Mouse (Mus musculus) megakaryocyte, embryonic 14.5 days (primary cell): Measurements from ENCODE around the gene Fbxw8. TPM values are rescaled to one million over a fixed set of nuclear protein-coding genes. Genes with fewer than 3 reads are reported as not detected.

Experiments used
- H3K27me3 ChIP-seq: replicated peaks from 2 replicates; pipeline ENCODE3; 2012; ENCODE audit warnings: inconsistent platforms
- H3K36me3 ChIP-seq: replicated peaks from 2 replicates; pipeline ENCODE3; 2012; ENCODE audit warnings: low read length, inconsistent platforms, mixed read lengths
- H3K4me1 ChIP-seq: 2 replicates; pipeline ENCODE4 v1.6.1; 2012; ENCODE audit warnings: inconsistent platforms
- H3K4me3 ChIP-seq: replicated peaks from 2 replicates; pipeline ENCODE3; 2012; ENCODE audit warnings: moderate library complexity, mild to moderate bottlenecking, inconsistent platforms
- H3K9me3 ChIP-seq: 2 replicates; pipeline ENCODE4 v1.6.1; 2012; ENCODE audit warnings: inconsistent platforms
- FLI1 ChIP-seq: IDR thresholded peaks from 2 replicates; pipeline ENCODE4 v1.6.1; 2012; ENCODE audit warnings: low read length, inconsistent platforms, mixed read lengths
- GATA1 ChIP-seq: IDR thresholded peaks from 3 replicates; pipeline ENCODE4 v1.6.1; 2012; ENCODE audit warnings: mixed read lengths, low read length, inconsistent platforms, borderline replicate concordance
- polyA plus RNA-seq: library from polyadenylated mRNA; stranded (reverse); fragments of >175 nt; gene quantifications from 2 replicates; pipeline ENCODE4 v1.2.3, GENCODE M21; 2012; ENCODE audit warnings: low replicate concordance; ENCODE audit not compliant: insufficient read depth

Fbxw8 gene
- polyA plus RNA-seq, 1 experiment = 22.8 TPM

DNA sequence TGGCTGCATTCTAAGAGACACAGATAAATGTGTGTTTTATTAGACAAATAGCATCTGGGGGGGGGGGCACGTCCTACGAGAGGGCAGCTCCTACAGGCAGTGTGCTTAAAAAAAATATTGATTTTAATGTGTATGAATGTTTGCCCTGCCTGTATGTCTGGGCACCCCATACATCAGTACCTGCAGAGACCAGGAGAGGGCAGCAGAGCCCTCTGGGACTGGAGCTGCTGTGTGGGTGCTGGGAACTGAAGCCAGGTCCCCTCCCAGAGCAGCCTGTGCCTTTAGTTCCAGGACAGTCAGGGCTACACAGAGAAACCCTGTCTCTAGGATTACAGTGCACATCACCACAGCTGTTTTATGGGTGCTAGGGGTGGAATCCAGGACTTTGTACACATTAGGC is 19.9 kb upstream of the Fbxw8 start:
- TF ChIP-seq GATA1 (no peak), FLI1 (no peak)
- Histone ChIP-seq H3K4me1 (peaks cover 38% of the 10 kb centered on the region), H3K4me3 (no peak overlapping the region), H3K27me3 (peaks cover 89% of the 10 kb centered on the region), H3K9me3 (peaks cover 13% of the 10 kb centered on the region), H3K36me3 (no peaks in the 10 kb centered on the region)

DNA sequence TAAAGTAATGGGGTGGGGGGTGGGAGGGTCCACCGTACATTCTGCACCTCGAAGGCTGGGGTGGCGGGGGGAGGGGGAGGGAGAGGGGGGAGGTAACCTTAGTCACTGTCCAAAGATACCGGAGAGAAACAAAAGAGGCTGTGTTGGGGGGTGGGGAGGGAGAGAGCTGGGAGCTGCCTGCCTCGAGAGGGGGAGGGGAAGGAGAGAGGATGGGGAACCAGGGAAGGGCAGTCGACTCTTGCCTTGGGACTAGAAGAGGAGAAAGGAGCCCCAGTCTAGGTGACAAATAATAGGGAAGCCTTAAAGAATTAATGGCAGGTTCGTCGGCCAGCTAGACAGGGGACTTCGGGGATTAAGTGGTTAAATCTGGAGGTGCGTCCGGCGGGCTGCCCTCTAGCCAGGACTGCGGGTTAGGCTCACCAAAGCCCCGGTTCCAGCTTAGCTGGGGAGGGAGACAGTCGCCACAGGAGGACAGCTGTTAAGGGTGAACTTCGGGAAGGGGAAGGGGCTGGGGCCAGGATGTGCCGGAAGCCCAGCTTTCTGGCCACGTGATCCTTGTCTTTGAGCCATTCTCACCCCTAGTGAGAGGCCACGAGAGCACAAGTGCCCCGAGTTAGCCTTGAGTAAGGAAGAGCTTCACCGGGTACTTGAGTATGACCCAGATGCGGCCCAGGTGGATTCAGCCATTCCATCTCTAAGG is 19.2 kb upstream of the Fbxw8 start:
- Histone ChIP-seq H3K4me1 (peaks cover 45% of the 10 kb centered on the region), H3K4me3 (no peak overlapping the region), H3K27me3 (peaks cover 91% of the 10 kb centered on the region), H3K9me3 (peaks cover 13% of the 10 kb centered on the region), H3K36me3 (no peaks in the 10 kb centered on the region)
- TF ChIP-seq FLI1 = no peak
- TF ChIP-seq GATA1 = no peak

DNA sequence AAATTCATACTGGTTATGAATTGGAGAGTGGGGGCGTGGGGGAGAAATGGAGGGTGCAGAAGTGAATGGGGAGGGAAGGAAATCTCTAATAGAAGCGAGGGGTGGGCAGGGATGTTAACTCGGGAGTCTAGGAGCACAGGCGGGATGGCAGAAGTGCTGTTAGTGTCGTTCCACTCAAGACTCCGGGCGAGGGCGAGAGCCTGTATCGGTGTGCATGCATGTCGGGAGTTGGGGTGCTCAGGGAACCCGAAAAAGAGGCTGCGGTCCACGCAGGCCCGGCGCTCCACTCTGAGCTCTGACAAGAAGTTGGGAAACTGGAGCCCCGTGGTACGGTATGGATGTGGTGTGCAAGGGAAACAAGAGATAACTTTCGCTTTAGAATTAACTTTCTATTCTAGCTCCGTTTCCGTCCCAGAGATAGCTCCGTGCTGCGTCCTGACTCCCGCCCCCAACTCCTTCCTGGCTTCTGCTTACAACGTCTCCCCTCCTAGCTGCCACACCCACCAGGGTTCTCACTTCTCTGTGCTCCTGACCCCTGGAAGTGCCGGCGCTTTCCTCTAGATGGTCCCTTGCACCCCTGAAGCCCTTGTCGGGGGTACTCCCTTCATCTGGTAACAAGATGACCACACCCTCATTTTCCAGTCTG is 16.9 kb upstream of the Fbxw8 start:
- peaks cover 16% of the 10 kb centered on the region for H3K9me3 ChIP-seq
- TF ChIP-seq GATA1 = no peak
- no peak for TF ChIP-seq FLI1
- no peaks in the 10 kb centered on the region for H3K36me3 ChIP-seq
- H3K4me3 ChIP-seq = peak overlapping the region; percentile 91
- H3K4me1 ChIP-seq = peaks cover 50% of the 10 kb centered on the region
- peaks cover 93% of the 10 kb centered on the region for H3K27me3 ChIP-seq

DNA sequence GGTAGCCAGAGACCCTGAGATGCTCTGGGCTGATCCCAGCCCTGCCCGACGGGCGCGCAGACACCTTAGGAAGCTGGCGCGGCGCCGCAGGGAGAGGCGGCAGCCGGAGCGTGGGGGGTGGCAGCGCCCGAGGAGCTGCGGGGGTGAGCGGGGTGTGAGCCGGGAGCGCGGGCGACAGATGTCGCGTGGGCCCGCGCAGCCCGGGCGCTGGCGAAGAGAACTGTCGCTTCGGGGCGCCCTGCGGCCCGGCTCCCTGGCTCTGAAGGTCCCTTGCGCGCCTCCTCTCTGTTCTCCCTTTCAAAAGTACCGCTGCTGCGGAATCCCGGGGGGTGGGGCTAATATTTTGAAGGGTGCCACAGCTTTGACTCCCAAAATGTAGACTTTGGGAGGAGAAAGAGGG is 16.4 kb upstream of the Fbxw8 start:
- Histone ChIP-seq H3K36me3 (no peaks in the 10 kb centered on the region), H3K27me3 (peaks cover 92% of the 10 kb centered on the region), H3K9me3 (peaks cover 16% of the 10 kb centered on the region), H3K4me3 (peak overlapping the region; percentile 91), H3K4me1 (peaks cover 50% of the 10 kb centered on the region)
- TF ChIP-seq FLI1 (no peak), GATA1 (no peak)

DNA sequence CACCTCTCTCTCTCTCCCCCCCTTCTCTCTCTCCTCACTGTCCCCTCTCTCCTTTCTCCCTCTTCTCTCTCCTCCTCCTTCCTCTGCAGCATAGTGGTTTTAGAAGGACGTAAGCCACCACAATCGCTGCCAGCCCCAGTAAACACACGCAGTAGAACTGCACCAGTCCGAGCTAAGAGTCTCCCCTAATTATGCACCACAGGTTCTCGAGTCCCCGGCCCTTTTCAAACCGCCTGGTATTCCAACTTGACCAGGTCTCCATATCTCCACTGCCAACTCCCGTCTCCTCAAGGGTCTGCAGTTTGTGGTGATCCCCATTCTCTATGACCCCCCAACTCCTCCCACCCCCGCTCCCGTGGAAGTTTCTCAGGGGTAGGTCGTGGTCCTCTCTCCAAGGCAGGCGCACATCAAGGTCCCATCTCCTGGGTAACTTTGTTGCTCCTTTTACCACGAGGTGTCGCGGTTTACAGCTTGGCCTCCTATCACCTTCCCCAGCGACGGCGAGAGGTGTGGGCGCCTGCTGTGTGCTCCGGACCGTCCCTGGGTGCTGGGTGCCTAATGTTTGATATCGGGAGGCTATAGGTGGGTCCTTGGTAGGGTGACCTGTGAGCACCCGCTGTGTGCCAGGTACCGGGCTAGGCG is 15.7 kb upstream of the Fbxw8 start:
- H3K9me3 ChIP-seq = peaks cover 19% of the 10 kb centered on the region
- peak overlapping the region; percentile 91 for H3K4me3 ChIP-seq
- no peak for TF ChIP-seq FLI1
- no peak for TF ChIP-seq GATA1
- H3K4me1 ChIP-seq = peaks cover 50% of the 10 kb centered on the region
- no peaks in the 10 kb centered on the region for H3K36me3 ChIP-seq
- peaks cover 93% of the 10 kb centered on the region for H3K27me3 ChIP-seq

DNA sequence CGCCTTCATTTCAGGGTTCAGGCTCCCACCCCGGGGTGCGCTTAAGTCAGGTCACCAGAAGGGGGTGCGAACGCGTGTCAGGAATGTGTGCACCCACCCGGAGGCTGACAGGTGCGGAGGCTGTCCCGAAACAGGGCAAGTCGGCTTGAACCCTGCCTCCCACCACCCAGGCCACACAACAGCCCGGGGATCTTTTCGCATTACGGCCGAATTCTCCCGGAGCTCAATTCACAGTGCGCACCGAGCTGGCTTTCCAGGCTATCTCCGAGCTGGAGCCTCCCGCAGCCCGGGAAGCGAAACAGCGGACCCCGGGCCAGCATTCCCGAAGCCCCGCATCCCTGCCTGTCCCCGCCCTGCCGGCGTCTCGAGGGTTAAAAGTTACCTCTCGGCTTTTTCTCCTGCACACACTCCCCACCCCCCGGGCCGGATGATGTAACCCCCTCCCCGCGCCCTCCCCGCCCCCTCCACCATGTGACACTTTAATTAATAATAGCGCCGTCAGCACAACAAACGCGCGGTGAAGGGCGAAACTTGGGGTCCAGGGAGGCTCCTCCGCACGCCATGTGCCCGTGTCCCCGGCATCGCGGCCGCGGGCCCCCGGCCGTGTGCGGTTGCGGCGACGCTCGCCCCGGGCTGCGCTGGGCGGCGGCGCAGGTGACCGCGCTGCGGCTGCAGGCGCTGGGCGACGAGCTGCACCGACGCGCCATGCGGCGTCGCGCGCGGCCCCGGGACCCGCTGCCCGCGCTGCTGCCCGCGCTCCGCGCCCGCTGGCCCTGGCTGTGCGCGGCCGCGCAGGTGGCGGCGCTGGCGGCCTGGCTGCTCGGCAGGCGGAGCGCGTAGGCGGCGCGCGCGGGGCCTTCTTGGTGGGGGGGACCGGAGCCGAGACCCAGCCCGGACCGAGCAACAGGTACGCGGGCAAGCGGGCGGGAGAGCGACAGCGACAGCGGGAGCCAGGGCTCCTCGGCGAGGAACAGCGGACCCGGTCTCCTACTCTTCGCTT is 14.3 kb upstream of the Fbxw8 start:
- Histone ChIP-seq H3K27me3 (peaks cover 91% of the 10 kb centered on the region), H3K4me1 (peaks cover 48% of the 10 kb centered on the region), H3K4me3 (peak overlapping the region; percentile 89), H3K9me3 (peaks cover 8% of the 10 kb centered on the region), H3K36me3 (no peaks in the 10 kb centered on the region)
- TF ChIP-seq GATA1 (no peak), FLI1 (no peak)

DNA sequence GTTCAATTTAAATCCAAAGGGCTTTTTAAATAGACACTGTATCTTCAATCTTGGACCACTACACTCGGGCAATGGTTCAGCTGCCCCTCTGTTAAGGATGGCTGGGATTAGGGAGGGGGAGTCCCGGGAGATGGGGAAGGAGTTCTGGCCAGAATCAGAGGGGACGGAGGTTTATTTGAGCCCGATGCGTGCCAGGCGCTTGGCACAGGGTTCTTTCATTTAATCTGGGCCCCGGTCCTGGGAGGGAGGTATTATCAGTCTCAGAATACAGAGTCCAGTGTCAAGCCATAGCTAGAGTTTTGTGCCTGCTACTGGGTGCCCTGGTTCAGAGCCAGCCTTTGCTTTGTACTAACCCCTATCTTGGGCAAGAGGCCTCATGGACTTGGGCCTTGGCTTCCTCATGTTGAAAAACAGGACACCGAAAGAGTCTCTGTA is 12.3 kb upstream of the Fbxw8 start:
- Histone ChIP-seq H3K4me3 (no peak overlapping the region), H3K27me3 (peaks cover 88% of the 10 kb centered on the region), H3K9me3 (peaks cover 6% of the 10 kb centered on the region; the same call in 1 of the 2 replicates), H3K36me3 (no peaks in the 10 kb centered on the region), H3K4me1 (peaks cover 34% of the 10 kb centered on the region)
- no peak for TF ChIP-seq FLI1
- TF ChIP-seq GATA1 = no peak

DNA sequence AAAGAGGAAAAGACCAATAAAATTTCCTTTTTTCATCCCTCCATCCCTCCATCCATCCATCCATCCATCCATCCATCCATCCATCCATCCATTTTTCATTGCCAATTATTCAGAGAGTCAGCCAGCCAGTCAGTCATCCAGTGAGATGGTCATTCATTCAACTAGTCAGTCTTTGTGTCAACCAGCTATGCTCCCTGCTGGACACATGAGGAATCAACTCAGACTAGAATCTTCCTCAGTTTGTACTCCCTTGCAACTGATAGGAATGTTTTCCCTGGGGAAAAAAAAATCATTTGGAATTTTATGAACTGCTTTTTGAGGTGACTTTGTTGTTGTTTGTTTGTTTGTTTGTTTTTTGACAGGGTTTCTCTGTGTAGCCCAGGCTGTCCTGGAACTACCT is 10.2 kb upstream of the Fbxw8 start:
- H3K27me3 ChIP-seq = peaks cover 88% of the 10 kb centered on the region
- TF ChIP-seq GATA1 (no peak), FLI1 (no peak)
- H3K4me3 ChIP-seq = no peak overlapping the region
- no peaks in the 10 kb centered on the region for H3K36me3 ChIP-seq
- H3K9me3 ChIP-seq = peaks cover 6% of the 10 kb centered on the region; the same call in 1 of the 2 replicates
- H3K4me1 ChIP-seq = peaks cover 14% of the 10 kb centered on the region

DNA sequence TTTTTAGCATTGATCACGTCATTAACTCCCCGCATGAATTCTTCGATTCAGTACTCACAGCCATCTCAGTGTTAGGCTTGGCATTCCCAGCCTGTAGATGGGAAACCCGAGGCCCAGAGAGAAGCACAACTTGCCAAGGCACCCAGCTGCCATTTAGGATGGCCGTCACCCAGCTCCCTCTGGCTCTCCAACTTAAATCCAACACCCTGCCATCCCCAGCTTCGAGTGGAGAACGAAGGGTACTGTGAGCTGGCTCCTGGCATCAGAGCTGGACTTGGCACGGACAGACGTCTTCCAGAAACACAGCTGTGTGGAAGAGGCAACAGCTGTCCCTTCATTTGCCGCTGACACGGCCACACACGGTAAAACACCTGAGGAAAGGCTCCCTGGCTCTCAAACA is 9.3 kb upstream of the Fbxw8 start, which contains the start of gene Hrk:
TSS of gene Hrk (plus strand) at position 68 of the 400 bp plus-strand sequence.
- peaks cover 6% of the 10 kb centered on the region for H3K4me1 ChIP-seq
- TF ChIP-seq FLI1 = no peak
- no peak for TF ChIP-seq GATA1
- peaks cover 6% of the 10 kb centered on the region; the same call in 1 of the 2 replicates for H3K9me3 ChIP-seq
- peaks cover 86% of the 10 kb centered on the region for H3K27me3 ChIP-seq
- H3K36me3 ChIP-seq = no peaks in the 10 kb centered on the region
- no peak within 1 kb of the TSS for H3K4me3 ChIP-seq
